Mouse (Mus musculus) testis, adult 2 months (tissue): ENCODE data around the gene Tmem230.

Experiments
- CTCF ChIP-seq: fragments of 200-500 bp; IDR thresholded peaks from 2 replicates; pipeline ENCODE4 v1.5.1; 2012; ENCODE audit warnings: low read depth, mild to moderate bottlenecking, inconsistent platforms, low read length, moderate library complexity; ENCODE audit not compliant: control insufficient read depth, insufficient read depth, insufficient replicate concordance
- POLR2A ChIP-seq: fragments of 200-500 bp; IDR thresholded peaks from 2 replicates; pipeline ENCODE4 v1.6.1; 2012; ENCODE audit warnings: low read depth, mild to moderate bottlenecking, inconsistent platforms, low read length, moderate library complexity; ENCODE audit not compliant: control insufficient read depth

DNA sequence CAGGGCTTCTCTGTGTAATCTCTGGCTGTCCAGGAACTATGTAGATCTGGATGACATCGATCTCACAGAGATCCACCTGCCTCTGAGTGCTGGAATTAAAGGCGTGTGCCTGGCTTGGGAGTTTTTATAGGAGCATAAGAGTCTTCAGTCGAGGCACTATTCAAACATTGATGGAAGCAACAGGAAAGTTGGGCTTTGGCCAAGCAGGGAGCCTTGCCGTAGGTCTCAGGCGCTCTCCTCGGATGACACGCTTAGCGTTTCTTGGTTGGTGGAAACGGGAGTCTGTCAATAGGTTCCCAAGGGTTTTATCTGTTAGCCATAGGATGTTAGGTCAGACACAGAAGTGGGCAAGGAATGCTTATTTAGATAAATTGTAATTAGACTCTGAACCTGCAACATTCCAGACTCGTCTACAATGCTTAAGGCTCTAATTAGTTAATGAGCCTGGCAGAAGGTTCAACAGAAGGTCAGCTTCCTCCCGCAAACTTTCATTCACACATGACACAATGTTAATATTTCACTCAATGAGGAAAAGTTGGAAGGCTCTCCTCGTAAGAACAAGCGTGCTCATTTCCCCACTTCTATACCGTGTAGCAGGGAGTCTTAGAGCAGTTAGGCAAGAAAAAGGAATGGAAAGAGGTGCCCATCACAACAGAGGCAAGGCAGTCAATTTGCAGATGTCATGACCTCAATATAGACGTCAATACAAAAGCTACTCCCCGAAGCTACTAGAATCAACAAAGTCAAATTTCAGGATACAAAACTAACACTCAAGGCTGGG lies 13.4 kb downstream of the Tmem230 start:
- TF ChIP-seq CTCF (no peak), POLR2A (no peak)
